Mouse (Mus musculus) heart, embryonic 15.5 days (tissue): ENCODE results near the gene Il5. TPM values are rescaled to one million over a fixed set of nuclear protein-coding genes. Genes with fewer than 3 reads are reported as not detected.

Experiments used
- ATAC-seq: fragments of 200-750 bp; cut with Nextera tagmentation; replicated peaks from 2 replicates; pipeline ENCODE4 v1.8.0; 2017; ENCODE audit warnings: low read depth, moderate TSS enrichment; ENCODE audit not compliant: insufficient number of reproducible peaks, insufficient read depth, low FRiP score
- H3K27ac ChIP-seq: fragments of 300-500 bp; sonication (generic); 2 replicates; pipeline ENCODE4 v1.5.1; 2015; ENCODE audit warnings: mild to moderate bottlenecking, inconsistent platforms
- H3K27me3 ChIP-seq: fragments of 300-500 bp; sonication (generic); 2 replicates; pipeline ENCODE4 v1.6.1; 2015; ENCODE audit warnings: inconsistent platforms
- H3K36me3 ChIP-seq: fragments of 300-500 bp; sonication (generic); 2 replicates; pipeline ENCODE4 v1.6.1; 2015; ENCODE audit warnings: mild to moderate bottlenecking, inconsistent platforms
- H3K4me1 ChIP-seq: fragments of 300-500 bp; sonication (generic); replicated peaks from 2 replicates; pipeline ENCODE4 v1.6.1; 2015; ENCODE audit warnings: inconsistent platforms
- H3K4me2 ChIP-seq: fragments of 300-500 bp; sonication (generic); 2 replicates; pipeline ENCODE4 v1.6.1; 2015; ENCODE audit warnings: inconsistent platforms, mild to moderate bottlenecking, moderate library complexity
- H3K4me3 ChIP-seq: fragments of 300-500 bp; sonication (generic); 2 replicates; pipeline ENCODE4 v1.5.1; 2015; ENCODE audit warnings: mild to moderate bottlenecking, inconsistent platforms
- H3K9ac ChIP-seq: fragments of 300-500 bp; sonication (generic); 2 replicates; pipeline ENCODE4 v1.6.1; 2015; ENCODE audit warnings: mild to moderate bottlenecking, inconsistent platforms
- H3K9me3 ChIP-seq: fragments of 300-500 bp; sonication (generic); replicated peaks from 2 replicates; pipeline ENCODE4 v1.6.1; 2016; ENCODE audit warnings: inconsistent platforms
- WGBS: fragments of 180-500 bp; shearing (Covaris S2); methylation state at CpG from one replicate; pipeline ENCODE4 v1.1.7; 2015; ENCODE audit warnings: mixed read lengths; 5-methylcytosine and 5-hydroxymethylcytosine counted together
- polyA plus RNA-seq: library from polyadenylated mRNA; unstranded; fragments of >200 nt; fragmentation: Nextera tagmentation; extraction: Ambion mirVana; gene quantifications from 2 replicates; pipeline ENCODE4 v1.2.1, GENCODE M21; 2015

The Il5 gene
- polyA plus RNA-seq, 1 experiment from 2014 or later: not detected

DNA sequence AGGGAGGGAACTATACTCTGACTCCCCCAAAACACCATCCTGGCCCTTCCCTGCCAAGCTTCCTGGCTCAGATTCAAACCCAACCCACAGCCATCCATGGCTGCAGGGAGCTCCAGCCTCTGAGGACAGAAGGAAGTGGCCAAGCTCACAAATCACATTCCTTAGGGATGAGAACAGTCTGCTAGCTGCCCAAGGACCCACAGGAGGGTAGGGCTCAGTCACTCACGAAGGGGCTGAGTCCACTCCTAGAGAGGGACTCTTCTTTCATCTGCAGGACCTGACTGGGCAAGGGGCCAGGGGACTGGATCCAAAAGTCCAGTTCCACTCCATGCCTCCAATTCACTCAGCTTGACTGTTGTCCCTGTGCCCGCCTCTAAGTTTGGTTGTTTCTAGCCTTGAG, 41.2 kb downstream of the Il5 start:
- 0% methylated on average over 2 of the region's 2 CpGs for WGBS
- Histone ChIP-seq H3K9me3 (no peaks in the 10 kb centered on the region), H3K9ac (no peak overlapping the region), H3K4me1 (peaks cover 59% of the 10 kb centered on the region), H3K4me2 (0 out of 2 replicates have a peak overlapping the region, but pooled peaks have one; percentile 75), H3K36me3 (no peaks in the 10 kb centered on the region), H3K27me3 (no peaks in the 10 kb centered on the region), H3K27ac (peak overlapping the region; percentile 93), H3K4me3 (no peak overlapping the region)
- peak; percentile 47; the same call in 1 of the 2 replicates for ATAC-seq

DNA sequence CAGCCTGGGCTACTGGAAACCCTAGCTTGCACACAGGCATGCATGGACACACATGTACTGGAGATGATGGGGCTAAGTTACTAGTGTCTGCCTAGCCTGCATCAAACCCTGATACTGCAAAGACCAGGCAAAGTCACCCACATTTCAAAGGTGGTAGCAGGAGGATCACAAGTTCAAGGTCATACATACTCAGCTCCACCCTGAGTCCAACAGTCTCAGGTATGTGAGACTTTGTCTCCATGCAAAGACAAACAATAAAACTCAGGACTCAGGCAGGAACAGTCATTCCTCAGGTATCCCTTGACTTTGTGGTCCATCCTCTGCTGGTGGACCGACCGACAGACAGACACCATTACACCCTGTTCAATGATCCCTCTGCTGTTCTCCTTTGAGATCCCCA, 41.8 kb downstream of the Il5 start:
- ATAC-seq: no peak
- Histone ChIP-seq H3K9ac (0 out of 2 replicates have a peak overlapping the region, but pooled peaks have one; percentile 63), H3K4me1 (peaks cover 59% of the 10 kb centered on the region), H3K4me3 (peak overlapping the region; percentile 44), H3K4me2 (peak overlapping the region; percentile 75), H3K9me3 (no peaks in the 10 kb centered on the region), H3K27ac (peak overlapping the region; percentile 93), H3K36me3 (no peaks in the 10 kb centered on the region), H3K27me3 (no peaks in the 10 kb centered on the region)
- WGBS: 52% methylated on average over 2 of the region's 2 CpGs

DNA sequence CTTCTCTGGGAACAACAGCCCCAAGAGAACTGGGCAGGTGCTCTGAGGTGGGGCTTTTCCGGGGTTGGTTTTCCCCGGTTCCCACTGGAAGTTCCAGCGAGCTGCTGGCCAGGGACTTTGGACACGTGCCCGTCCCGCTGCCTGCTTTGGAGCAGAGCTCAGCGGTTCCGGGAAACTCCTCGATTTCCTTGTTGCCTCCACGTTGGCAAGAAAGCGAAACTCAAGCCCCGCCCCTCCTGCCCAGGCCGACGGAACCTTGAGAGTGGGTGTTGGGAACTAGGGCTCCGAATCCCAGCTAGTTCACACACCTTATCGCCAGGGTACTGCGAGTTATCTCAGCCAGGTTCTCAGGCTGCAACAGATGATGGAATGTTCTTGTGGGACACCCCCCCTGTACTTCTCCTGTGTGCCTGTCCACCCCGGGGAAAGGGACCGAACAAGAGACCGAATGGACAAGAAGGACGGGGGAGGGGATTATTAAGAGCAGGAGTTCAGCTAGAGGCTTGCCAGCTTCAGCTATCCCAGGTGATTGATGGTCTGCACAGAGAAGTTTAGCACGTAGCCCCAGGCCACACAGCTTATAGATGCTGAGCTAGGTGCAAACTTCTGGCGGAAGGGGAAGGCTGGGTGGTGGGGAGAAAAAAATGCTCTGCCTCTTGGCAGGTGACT, 42.4 kb downstream of the Il5 start:
- peak; percentile 8; the same call in 1 of the 2 replicates for ATAC-seq
- H3K4me2 ChIP-seq: peak overlapping the region; percentile 75
- H3K4me1 ChIP-seq: peaks cover 59% of the 10 kb centered on the region
- peak overlapping the region; percentile 44 for H3K4me3 ChIP-seq
- peak overlapping the region; percentile 63 for H3K9ac ChIP-seq
- no peaks in the 10 kb centered on the region for H3K9me3 ChIP-seq
- peak overlapping the region; percentile 93 for H3K27ac ChIP-seq
- H3K27me3 ChIP-seq: no peaks in the 10 kb centered on the region
- no peaks in the 10 kb centered on the region for H3K36me3 ChIP-seq
- 2% methylated on average over 23 of the region's 23 CpGs for WGBS

DNA sequence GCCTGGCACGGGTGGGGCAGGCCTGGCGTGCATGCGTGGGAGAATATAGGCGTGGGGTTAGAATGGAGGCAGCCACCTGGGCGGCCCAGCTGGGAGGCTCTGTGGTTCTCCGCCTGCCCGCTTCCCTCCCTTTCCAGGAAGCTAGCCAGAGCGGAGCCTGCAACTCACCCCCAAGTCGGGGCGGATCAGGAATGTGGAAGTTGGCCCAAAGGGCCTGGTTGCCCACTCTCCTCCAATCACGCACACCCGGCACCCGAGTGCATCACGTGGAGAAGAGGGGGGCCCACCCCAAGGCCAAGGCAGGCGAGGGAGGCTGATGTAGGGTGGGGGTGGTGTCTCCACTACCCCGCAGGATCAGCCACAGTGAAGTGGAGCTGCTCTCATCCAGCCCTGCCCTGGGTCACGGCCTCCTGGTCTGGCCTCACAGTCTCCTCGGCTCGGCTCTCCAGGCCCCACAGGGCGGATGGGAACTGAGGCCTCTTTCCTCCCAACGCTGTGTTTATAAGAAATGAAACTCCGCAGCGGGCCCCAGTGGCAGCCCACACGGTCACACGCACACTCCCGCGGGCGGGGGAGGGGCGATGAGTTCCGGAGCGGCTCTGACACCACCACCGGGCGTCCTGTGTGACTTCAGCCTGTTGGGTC, 43.0 kb downstream of the Il5 start:
- peak; percentile 68 for ATAC-seq
- no peaks in the 10 kb centered on the region for H3K36me3 ChIP-seq
- H3K4me2 ChIP-seq: peak overlapping the region; percentile 75
- no peaks in the 10 kb centered on the region for H3K9me3 ChIP-seq
- peak overlapping the region; percentile 44 for H3K4me3 ChIP-seq
- H3K4me1 ChIP-seq: peaks cover 55% of the 10 kb centered on the region
- H3K9ac ChIP-seq: peak overlapping the region; percentile 63
- peak overlapping the region; percentile 93 for H3K27ac ChIP-seq
- no peaks in the 10 kb centered on the region for H3K27me3 ChIP-seq
- WGBS: 2% methylated on average over 33 of the region's 33 CpGs

DNA sequence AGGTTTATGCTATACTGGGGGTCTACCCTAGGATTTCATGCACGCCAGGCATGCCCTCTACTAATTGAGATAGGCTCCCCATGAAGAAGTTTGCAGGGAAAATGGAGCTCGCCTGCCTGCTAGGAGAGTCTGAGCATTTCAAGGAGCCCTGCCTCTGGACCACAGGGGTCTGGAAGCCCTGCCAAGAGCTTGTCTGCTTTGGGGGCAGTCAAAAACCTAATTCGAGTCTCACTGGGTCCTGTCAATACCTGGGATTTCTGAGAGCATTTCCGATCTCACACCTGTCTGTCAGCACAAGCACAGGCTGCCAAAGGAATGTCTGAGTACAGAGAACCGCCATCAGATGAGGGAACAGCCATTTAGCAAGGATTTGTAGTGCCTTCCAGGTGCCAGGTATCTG, 44.0 kb downstream of the Il5 start:
- Histone ChIP-seq H3K27ac (peak overlapping the region; percentile 93), H3K36me3 (no peaks in the 10 kb centered on the region), H3K9me3 (no peaks in the 10 kb centered on the region), H3K27me3 (no peaks in the 10 kb centered on the region), H3K9ac (no peak overlapping the region), H3K4me2 (no peak overlapping the region), H3K4me3 (no peak overlapping the region), H3K4me1 (peaks cover 49% of the 10 kb centered on the region)
- WGBS: 54% methylated on average over 5 of the region's 5 CpGs
- ATAC-seq: no peak

DNA sequence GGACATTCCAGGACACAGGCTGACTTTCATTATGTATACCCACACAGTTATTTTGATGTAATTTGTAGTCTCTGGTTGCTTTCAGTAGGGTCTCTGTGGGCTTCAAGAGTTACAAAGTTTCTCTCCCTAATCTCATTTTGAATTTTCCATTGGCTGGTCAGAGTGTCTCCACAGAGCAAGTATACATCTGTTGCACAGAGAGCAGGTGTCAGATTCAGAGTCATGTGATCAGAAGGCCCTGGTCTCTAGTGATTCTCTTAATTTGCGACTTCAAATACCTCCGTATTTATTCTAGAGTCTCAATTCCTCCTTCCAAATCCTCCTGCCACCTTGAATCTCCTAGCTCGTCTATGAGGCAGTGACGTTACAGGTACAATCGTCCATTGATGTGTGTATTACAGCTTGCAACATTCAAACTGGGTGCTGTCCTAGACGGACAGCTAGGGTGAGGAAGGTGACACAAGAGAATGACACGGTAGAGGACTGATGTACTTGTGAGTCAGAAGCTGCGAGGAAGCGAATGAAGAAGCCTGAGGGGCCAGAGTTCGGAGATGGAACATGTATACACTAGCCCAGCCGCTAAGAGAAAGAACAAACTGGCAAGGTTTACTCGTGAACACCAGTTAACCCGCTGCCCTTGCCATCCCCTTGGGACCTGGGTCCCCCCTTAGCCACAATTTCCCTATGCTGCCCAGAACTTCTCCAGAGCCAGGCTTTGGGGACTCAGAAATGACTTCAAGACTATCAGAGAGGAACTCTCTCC, 48.0 kb downstream of the Il5 start:
- Histone ChIP-seq H3K4me3 (no peak overlapping the region), H3K4me2 (no peak overlapping the region; the same call in 1 of the 2 replicates), H3K9me3 (no peaks in the 10 kb centered on the region), H3K27ac (no peak overlapping the region), H3K9ac (no peak overlapping the region), H3K27me3 (no peaks in the 10 kb centered on the region), H3K4me1 (peaks cover 22% of the 10 kb centered on the region), H3K36me3 (peaks cover 3% of the 10 kb centered on the region)
- no peak for ATAC-seq
- 78% methylated on average over 13 of the region's 13 CpGs for WGBS

DNA sequence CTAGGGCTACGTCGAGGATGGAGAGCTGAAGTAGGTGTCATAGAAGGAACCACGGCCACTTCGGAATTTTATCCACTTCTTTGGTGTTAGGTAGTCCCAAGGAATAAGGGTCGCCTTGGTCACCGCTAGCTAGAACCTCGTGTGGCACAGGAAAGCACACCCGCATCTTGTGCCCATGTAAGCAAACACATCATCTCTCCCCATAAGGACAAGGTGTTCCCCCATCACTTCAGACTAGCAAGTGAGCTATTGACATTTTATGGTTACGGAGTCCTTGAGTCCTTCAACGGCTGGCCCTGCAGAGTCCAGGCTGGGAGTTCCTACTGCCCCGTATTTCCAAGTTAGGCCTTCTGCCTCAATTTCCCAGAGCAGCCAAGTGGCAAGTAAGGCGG, 48.6 kb downstream of the Il5 start:
- Histone ChIP-seq H3K9ac (no peak overlapping the region), H3K4me3 (peak overlapping the region; percentile 91), H3K4me2 (peak overlapping the region; percentile 89), H3K4me1 (peaks cover 16% of the 10 kb centered on the region), H3K27me3 (no peaks in the 10 kb centered on the region), H3K36me3 (peaks cover 8% of the 10 kb centered on the region), H3K27ac (peak overlapping the region; percentile 46; the same call in 1 of the 2 replicates), H3K9me3 (no peaks in the 10 kb centered on the region)
- 53% methylated on average over 12 of the region's 12 CpGs for WGBS
- no peak for ATAC-seq

DNA sequence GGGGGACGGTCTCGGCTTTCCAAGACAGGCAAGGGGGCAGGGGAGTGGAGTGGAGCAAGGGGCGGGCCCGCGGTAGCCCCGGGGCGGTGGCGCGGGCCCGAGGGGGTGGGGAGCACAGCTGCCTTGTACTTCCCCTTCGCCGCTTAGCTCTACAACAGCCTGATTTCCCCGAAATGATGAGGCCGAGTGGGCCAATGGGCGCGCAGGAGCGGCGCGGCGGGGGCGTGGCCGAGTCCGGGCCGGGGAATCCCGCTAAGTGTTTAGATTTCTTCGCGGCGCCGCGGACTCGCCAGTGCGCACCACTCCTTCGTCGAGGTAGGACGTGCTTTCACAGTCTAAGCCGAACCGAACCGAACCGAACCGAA, 49.1 kb downstream of the Il5 start, which contains the start of gene Irf1:
TSS of gene Irf1 (plus strand) at position 255 of the 365 bp plus-strand sequence.
- under 1% methylated on average over 40 of the region's 40 CpGs for WGBS
- ATAC-seq: peak; percentile 89

DNA sequence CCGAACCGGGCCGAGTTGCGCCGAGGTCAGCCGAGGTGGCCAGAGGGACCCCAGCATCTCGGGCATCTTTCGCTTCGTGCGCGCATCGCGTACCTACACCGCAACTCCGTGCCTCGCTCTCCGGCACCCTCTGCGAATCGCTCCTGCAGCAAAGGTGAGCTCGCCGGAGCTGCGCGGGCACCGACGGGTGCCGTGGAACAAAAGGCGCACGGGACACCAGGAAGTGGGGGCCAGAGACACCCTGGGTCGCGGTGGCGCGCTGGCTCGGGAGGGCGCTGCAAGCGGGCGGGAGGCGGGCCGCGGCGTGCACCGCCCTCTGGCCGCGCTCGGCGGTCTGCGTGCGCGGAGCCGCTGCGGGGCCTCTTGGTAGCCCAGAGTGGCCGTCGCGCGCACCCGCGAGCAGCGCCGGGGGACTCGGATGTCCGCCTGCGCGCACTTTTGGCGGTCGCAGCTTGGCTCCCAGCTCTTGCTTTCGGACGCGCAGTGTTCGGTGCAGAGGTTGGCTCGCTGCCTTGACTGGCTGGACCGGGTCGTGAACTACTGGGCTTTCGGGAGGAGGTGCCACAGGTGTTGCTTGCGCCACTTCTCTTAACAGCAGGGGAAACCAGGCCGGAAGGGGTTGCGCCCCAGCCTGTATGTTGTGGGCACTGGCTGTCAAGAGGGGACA, 49.7 kb downstream of the Il5 start:
- Histone ChIP-seq H3K4me1 (peaks cover 9% of the 10 kb centered on the region; the same call in 1 of the 2 replicates), H3K9ac (peak overlapping the region; percentile 81), H3K36me3 (peaks cover 10% of the 10 kb centered on the region), H3K4me3 (peak overlapping the region; percentile 91), H3K27me3 (no peaks in the 10 kb centered on the region), H3K27ac (peak overlapping the region; percentile 86), H3K9me3 (no peaks in the 10 kb centered on the region), H3K4me2 (peak overlapping the region; percentile 89)
- peak; percentile 85 for ATAC-seq
- under 1% methylated on average over 73 of the region's 75 CpGs for WGBS

More for the DNA sequence above, 49.1 kb downstream of the Il5 start, which contains the start of gene Irf1:
- H3K36me3 ChIP-seq: peaks cover 10% of the 10 kb centered on the region
- H3K9me3 ChIP-seq: no peaks in the 10 kb centered on the region
- H3K27ac ChIP-seq: peak within 1 kb of the TSS; percentile 86
- peak within 1 kb of the TSS; percentile 89 for H3K4me2 ChIP-seq
- H3K4me3 ChIP-seq: peak within 1 kb of the TSS; percentile 91
- peaks cover 11% of the 10 kb centered on the region for H3K4me1 ChIP-seq
- H3K27me3 ChIP-seq: no peaks in the 10 kb centered on the region
- peak within 1 kb of the TSS; percentile 81 for H3K9ac ChIP-seq

DNA sequence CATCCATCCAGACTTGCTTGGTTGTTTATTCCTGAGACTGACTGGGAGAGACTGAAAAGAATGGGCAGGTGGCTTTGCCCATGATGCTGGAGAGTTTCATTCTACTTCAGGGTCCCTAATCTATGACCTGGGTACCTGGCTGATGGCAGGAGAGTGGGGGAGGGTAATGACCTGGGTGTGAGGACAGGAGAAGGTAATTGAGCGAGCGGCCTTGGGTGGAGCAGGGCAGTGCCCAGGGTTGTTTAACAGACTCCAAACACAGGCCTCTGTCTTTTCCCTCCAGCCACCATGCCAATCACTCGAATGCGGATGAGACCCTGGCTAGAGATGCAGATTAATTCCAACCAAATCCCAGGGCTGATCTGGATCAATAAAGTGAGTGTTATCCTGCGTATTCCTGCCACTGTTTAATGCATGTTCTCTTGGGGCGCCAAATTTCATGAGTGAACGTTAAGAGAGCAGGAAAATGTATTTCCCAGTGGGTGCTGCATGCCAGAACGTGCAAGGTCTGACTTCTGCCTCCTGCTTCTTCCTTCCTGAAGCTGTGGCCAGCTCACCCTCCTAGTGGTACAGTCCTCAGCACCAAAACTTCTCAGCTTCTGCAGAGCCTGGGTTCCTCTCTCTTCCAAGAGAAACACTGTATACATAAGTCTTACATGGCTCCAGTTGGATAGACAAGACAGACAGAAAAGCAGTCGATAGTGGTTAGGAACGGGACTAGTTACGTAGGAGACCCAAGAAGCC, 50.6 kb downstream of the Il5 start:
- H3K4me2 ChIP-seq: peak overlapping the region; percentile 89
- H3K27me3 ChIP-seq: no peaks in the 10 kb centered on the region
- no peak overlapping the region for H3K27ac ChIP-seq
- no peaks in the 10 kb centered on the region for H3K9me3 ChIP-seq
- H3K9ac ChIP-seq: peak overlapping the region; percentile 81; the same call in 1 of the 2 replicates
- ATAC-seq: no peak
- 81% methylated on average over 11 of the region's 11 CpGs for WGBS
- peak overlapping the region; percentile 91 for H3K4me3 ChIP-seq
- H3K36me3 ChIP-seq: peaks cover 11% of the 10 kb centered on the region
- peaks cover 9% of the 10 kb centered on the region; the same call in 1 of the 2 replicates for H3K4me1 ChIP-seq
